Mouse (Mus musculus) stomach, postnatal 0 days (tissue): ENCODE data around the gene Trim40.

Source experiments
- CTCF ChIP-seq: IDR thresholded peaks from 2 replicates; pipeline ENCODE4 v1.5.1; 2016; ENCODE audit warnings: antibody characterized with exemption, low read depth, mild to moderate bottlenecking, moderate library complexity
- EP300 ChIP-seq: optimal IDR thresholded peaks from 2 replicates; pipeline ENCODE3; 2016; ENCODE audit warnings: antibody characterized with exemption

GRCm38 (mm10) chr17:36927496-36928120 is 37.7 kb upstream of the Trim40 start:
- TF ChIP-seq CTCF (no peak), EP300 (no peak)
